Mouse (Mus musculus) thymus, adult 18-20 months (tissue): ENCODE data around the gene Krt88.

Experiments
- DNase-seq, 2 experiments: peaks; one replicate each; pipeline ENCODE4 v3.0.0; 2022; ENCODE audit warnings: mixed read lengths in 2 of 2

Gene Krt88

GRCm38 (mm10) chr15:101479007-101479665 is 31.6 kb downstream of the Krt88 start:
- DNase-seq, result peak; percentile 45 to 56

GRCm38 (mm10) chr15:101479666-101480060 is 32.1 kb downstream of the Krt88 start:
- DNase-seq, result no peak

GRCm38 (mm10) chr15:101482056-101482455 is 34.5 kb downstream of the Krt88 start:
- no peak for DNase-seq

GRCm38 (mm10) chr15:101483646-101484045 is 36.1 kb downstream of the Krt88 start:
- DNase-seq, result no peak

- no peak for DNase-seq
Measured at GRCm38 (mm10) chr15:101484939-101485338, 37.4 kb downstream of the Krt88 start.

GRCm38 (mm10) chr15:101485911-101486635 is 38.5 kb downstream of the Krt88 start:
- peak; percentile 28 to 49 for DNase-seq

GRCm38 (mm10) chr15:101491431-101491830 is 43.9 kb downstream of the Krt88 start, which contains the start of gene Krt83:
Gene Krt83 (minus strand): TSS chr15:101491512.
- no peak for DNase-seq

GRCm38 (mm10) chr15:101492718-101493117 is 45.2 kb downstream of the Krt88 start:
- DNase-seq, result no peak

GRCm38 (mm10) chr15:101493713-101494112 is 46.2 kb downstream of the Krt88 start:
- DNase-seq, result no peak

GRCm38 (mm10) chr15:101494203-101494602 is 46.7 kb downstream of the Krt88 start:
- no peak for DNase-seq

- no peak for DNase-seq
Measured at GRCm38 (mm10) chr15:101495266-101495665, 47.7 kb downstream of the Krt88 start.

GRCm38 (mm10) chr15:101497181-101497580 is 49.6 kb downstream of the Krt88 start:
- DNase-seq, result no peak
